Mouse (Mus musculus) adrenal gland, postnatal 36 days (tissue): ENCODE results near the gene Olfr325. TPM values are rescaled to one million over a fixed set of nuclear protein-coding genes. Genes with fewer than 3 reads are reported as not detected.
A peak's percentile ranks its signal among the peaks of the same experiment; 100 is the strongest.
"Not testable (repeated sequence)": the region's sequence is repeated elsewhere in the genome, so short reads cannot be mapped to it uniquely, and the experiment has no call there.

Experiments used
- DNase-seq, 2 experiments: peaks; one replicate each; pipeline ENCODE4 v3.0.0; 2021; ENCODE audit warnings: mixed read lengths in 1 of 2
- long read RNA-seq, 2 experiments: library from polyadenylated mRNA; stranded (forward); transcript quantifications; one replicate each; pipeline ENCODE4 v2.0.0; 2021; ENCODE audit warnings: borderline sequencing depth in 2 of 2
- total RNA-seq, 2 experiments: library from RNA; stranded (reverse); gene quantifications; 2 replicates each; pipeline ENCODE4 v1.2.3; 2021

Gene Olfr325
- total RNA-seq = not detected
- long read RNA-seq, experiment 1 = 0 reads
- long read RNA-seq, experiment 2 = 0 reads

DNA sequence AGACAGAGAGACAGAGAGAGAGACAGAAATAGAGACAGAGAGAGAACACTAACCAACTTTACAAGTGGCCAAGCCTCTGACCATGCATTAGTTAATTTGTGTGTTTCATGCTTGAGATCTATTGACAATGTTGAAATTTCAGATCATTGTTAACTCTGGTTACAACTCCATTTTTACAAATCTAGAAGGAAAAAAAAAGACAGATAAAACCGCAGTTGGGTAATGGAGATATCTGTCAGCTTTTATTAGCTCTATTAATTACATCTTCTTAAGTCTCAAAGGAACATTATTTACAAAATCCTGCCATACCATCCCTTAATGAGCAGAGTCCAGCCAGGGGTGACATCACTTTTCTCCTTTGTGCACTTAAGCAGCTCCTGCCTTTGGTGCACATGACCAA, at the start of gene Olfr325:
Gene Olfr325 (plus strand): TSS at position 301 of the 400 bp plus-strand sequence.
- no peak for DNase-seq

DNA sequence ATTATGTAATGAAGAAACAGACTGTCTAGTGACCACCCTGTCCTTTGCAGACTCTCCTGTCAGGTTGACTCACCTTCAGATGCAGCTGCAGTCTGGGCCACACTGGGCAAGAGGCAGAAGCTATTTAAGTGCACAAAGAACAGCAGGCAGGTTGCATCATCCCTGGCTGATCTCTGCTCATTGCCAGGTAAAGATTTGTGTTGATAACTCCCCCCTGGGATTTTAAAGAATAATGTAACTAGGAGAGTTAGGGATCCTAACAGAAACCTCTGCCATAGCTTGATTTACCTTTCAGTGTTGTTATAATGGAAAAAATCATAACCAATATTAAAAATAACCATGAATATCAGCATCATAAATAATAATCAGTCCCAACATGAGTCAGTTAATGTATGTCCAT, 42.8 kb upstream of the Olfr325 start, which contains the start of gene Olfr330:
Gene Olfr330 (minus strand): TSS at position 101 of the 400 bp plus-strand sequence.
- not testable (repeated sequence) for DNase-seq

GRCm38 (mm10) chr11:58546322-58546721, 31.2 kb upstream of the Olfr325 start, which contains the start of gene Olfr329-ps:
Gene Olfr329-ps, minus strand, starts transcription at chr11:58546422.
- DNase-seq = no peak

- peak in 1 of 2 experiments; percentile 13 for DNase-seq
Observed at GRCm38 (mm10) chr11:58555536-58555935, 22.0 kb upstream of the Olfr325 start, which contains the start of gene Olfr328. Gene Olfr328, minus strand, starts transcription at chr11:58555636.

DNA sequence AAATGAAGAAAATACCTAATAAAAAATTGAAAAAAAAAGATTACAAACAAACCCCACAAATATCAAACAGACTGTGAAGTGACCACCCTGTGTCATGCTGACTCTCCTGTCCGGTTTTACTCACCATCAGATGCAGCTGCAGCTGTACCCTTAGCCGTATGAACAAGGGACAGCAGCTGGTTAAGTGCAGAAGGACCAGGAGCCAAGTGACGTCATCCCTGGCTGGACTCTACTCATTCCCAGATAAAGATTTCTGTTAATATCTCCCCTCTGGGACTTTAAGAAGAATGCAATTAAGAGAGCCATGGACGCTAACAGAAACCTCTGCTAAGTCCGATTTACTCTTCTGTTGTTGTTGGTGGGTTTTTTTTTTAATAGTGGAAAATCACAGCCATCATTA, 7.1 kb upstream of the Olfr325 start, which contains the start of gene Olfr224:
Gene Olfr224 (minus strand): TSS at position 149 of the 400 bp plus-strand sequence.
- no peak for DNase-seq

GRCm38 (mm10) chr11:58578636-58579035, 1.1 kb downstream of the Olfr325 start:
- no peak for DNase-seq

GRCm38 (mm10) chr11:58587898-58588348, 10.4 kb downstream of the Olfr325 start:
- peak; percentile 36 to 60 for DNase-seq

DNA sequence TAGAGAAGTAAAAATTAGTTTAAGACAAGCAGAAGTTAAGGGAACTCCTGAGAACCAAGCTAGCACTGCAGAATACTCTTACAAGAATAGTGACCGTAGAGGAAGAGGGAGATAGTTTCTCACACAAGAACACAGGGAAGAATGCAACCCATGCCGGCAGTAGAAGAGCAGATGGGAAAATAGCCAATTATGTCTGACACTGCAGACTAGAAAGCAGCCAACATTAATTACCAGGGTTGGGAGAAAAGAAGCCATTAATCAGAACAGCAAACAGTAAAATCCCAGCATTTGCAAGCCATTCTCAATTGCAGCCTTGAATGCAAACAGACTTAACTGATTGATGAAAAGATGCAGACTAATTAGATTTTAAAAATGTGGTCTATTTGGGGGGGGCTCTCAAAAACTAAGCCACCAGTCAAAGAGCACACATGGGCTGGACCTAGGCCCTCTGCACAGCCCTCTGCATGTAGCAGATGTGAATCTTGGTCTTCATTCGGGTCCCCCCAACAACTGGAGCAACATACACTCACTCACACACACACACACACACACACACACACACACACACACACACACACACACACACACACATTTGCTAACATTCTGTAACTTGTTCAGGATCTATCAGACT, 11.2 kb downstream of the Olfr325 start:
- no peak for DNase-seq

DNA sequence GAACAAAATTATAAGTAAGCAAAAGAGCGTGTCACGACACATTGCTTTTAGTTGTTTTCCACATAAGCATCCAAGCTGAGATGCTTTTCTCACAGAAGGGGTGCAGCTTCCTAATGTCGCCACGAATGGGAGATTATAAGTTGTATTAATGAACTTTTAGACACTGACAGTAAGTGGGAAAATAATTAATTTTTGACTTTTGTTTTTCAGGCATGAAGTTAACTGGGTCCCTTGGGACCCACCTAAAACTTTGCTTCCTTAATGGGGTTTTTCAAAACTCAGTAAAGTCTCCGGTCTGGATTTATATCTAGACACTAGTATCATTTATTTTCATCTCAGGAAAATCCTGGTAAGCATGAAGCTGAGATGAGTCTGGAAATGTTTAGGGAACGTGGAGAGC, 17.3 kb downstream of the Olfr325 start, which contains the start of gene Olfr324:
Gene Olfr324 (plus strand): TSS at position 301 of the 400 bp plus-strand sequence.
- no peak for DNase-seq

- DNase-seq = no peak
Observed at GRCm38 (mm10) chr11:58597837-58598236, 20.3 kb downstream of the Olfr325 start.

- DNase-seq = no peak
Observed at GRCm38 (mm10) chr11:58602062-58602461, 24.5 kb downstream of the Olfr325 start.

GRCm38 (mm10) chr11:58602800-58603560, 25.4 kb downstream of the Olfr325 start:
- no peak for DNase-seq

DNA sequence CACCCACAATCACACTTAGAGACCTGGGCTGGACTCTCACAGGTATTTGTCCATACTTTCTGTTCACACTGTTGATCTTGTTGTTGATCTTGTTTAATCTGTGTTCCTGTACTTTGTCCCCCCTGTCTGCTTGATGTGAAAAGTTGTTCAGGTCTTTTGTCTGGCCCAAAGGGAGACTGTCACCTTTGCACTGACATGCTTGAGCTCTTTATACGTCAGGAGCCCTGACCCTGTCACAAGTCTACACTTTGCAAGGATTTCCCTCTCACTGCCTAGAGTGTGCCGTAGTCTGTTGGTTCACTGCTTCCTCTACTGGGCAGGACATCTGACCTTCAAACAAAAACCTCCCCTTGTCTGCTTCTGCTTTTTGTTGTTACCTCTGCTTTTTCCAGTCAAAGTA, 27.2 kb downstream of the Olfr325 start:
- no peak for DNase-seq

- no peak for DNase-seq
Observed at GRCm38 (mm10) chr11:58605228-58605627, 27.7 kb downstream of the Olfr325 start.

GRCm38 (mm10) chr11:58606177-58606919, 28.8 kb downstream of the Olfr325 start:
- no peak for DNase-seq

DNA sequence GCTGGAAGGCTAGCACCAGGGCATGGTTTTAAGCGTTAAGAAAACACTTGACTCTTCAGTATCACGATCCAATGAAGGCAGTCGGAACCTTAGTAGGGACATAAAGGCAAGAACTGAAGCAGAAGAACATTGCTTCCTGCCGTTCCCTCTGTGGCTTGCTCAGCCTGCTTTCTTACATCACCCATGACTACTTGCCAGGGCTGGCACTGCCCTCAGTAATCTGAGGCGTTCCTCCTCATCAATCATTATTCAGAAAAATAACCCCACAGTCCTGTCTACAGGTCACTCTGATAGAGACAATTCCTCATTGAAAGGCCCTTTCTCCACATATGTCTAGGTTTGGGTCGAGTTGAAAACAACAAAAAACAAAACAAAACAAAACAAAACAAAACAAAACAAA, 29.5 kb downstream of the Olfr325 start:
- peak in 1 of 2 experiments; percentile 5 for DNase-seq

DNA sequence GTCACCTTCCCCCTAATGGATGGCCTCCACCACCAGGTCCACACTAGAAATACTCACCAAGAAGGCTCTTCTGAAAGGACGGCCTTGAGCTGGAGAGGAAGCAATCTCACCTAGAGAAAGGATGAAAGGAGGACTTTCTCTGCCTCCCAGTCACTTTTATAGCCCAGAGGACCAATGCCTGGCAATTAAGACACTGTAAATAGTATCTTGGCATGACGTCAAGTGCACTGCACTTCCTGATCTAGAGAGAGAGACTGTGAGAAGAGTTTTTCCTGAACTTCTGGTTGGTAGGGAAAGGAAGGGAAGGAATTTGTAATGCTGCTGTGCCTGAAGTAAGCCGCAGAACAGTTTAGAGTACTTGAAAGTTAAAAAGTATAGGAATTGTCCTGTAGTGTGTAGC, 35.8 kb downstream of the Olfr325 start:
- no peak for DNase-seq

- no peak for DNase-seq
Observed at GRCm38 (mm10) chr11:58614526-58614925, 37.0 kb downstream of the Olfr325 start.

DNA sequence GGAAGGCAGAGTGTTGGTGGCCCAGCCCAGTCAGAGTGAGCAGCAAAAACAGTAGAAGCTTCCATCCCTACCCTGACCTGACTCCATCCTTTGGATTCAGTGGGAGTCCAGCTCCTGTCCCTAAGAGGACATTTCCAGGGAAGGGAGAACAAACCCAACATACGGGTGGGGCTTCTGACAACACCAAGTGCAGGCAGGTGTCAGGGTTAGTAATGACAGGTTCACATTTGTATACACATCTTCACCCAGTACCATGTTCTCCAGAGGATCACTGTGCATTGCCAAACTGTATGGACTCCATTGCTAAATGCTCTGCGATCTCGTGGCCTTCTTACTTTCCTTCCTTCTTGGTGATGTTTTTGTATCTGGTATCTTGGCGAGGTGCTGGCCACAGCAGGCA, 38.4 kb downstream of the Olfr325 start, which contains the start of gene 2210407C18Rik:
Gene 2210407C18Rik (minus strand): TSS at position 101 of the 400 bp plus-strand sequence.
- DNase-seq = no peak

DNA sequence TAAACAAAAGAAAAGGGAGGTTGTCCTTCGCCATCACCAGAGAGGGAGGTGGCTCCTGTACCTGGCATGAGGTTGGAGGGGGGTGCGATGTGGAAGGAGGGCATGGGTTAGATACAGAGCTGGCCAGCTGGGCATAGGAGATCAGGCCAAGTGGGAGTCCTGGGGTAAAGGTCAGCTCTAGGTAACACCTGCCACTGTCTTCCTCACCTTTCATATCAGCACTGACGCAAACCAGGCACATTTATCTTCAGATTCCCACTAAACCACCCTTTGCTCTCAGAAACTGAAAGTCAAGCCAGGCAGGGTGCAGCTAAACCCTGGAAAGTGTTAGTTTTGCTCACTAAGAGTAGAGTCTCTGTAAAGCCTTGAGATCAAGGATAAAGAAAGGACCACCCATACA, 40.8 kb downstream of the Olfr325 start:
- DNase-seq = no peak

DNA sequence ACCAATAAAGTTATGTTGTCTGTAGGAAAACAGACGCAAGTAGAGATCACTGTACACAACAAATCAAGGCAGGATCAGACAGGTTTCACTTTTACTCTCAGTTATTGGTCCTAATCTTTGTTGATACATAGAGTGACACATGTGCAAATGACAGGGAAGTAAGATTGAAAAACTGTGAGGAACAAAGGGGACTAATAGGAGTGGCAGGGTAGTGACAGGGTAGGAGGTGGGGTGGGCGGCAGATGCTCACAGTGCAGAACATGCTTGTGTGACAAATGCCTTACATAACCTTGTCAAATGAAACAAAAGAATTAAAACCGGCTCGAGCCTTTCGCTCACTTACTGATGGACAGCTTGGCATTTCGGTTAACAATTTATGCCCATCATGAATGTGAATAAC, 41.3 kb downstream of the Olfr325 start:
- no peak for DNase-seq

DNA sequence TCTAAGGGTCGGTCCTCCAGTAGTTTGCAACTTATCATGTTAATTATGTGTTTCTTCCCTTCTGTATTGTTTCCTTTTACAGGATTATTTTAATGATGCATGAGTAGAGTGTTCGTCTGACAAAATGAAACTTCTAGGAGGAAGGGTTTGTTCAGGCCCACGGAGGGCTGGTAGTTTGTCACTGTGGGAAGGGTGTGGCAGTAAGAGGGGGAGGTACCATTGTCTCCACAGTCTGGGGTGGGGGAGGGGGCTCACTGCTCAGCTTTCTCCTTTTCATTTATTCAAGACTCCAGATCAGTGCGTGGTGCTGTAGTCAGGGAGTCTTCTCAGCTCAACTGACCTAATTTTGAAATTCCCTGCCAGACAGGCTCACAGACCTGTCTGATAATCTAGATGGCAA, 48.6 kb downstream of the Olfr325 start:
- DNase-seq = no peak
